Mouse (Mus musculus) ovary, postnatal 36 days (tissue): ENCODE data around the gene Sh3d19.

Experiments used
- DNase-seq: peaks from one replicate; pipeline ENCODE4 v3.0.0; 2022; ENCODE audit warnings: low spot score, mixed read lengths

Sh3d19 gene

DNA sequence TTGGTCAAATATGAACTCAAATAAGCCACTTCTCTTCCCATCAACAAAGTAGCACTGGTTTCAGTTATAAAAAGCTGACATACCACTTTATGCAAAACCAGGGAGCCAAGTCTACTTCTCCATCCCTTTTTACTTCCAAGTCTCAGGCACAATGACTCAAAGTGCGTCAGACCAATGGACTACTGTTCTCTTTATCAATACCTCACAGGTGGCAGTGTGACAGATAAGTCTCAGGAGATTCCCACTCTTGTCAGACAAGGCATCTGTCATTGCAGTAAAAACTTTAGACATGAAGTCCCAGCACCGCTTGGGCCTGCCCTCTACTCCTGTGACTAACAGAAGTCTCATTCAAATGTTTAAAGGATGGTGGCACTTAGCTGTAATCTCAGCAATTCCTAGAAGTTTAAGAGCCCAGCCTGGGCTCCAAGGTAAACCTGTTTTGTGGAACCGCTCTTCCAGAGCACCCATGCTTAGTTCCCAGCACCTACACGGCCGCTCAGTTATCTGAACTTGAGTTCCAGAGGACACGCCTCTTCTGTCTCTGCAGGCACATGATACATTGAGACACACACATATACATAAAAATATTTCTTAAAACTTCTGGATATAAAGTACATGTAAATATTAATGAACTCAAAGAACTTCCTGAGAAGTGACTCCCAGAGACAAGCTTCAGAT is 165.1 kb downstream of the Sh3d19 start:
- DNase-seq = no peak

DNA sequence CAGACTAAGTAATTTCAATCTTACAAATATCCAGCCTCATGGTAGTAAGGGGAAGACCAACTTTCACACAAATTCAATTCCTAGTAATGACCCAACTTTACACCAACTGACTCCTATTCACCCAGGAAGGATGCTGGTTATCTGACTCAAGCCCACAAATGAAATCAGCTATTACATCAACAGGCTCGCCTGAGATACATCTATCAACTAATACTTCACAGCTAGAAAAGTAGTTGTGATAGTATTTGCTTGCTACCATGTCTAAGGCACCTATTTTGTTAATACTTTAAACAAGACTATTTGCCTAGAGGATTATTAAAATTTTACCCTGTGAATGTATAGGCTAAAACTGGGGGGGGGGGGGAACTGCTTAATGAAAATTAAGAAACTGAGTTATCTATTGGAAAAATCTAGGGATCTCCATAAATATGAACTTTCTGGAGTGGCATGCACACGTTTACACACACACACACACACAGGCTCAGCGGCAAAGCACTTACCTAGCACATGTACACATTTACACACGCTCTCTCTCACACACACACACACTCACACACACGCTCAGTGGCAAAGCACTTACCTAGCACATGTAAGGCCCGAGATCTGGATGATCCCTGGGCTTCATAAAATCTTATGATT is 166.1 kb downstream of the Sh3d19 start:
- DNase-seq = no peak

DNA sequence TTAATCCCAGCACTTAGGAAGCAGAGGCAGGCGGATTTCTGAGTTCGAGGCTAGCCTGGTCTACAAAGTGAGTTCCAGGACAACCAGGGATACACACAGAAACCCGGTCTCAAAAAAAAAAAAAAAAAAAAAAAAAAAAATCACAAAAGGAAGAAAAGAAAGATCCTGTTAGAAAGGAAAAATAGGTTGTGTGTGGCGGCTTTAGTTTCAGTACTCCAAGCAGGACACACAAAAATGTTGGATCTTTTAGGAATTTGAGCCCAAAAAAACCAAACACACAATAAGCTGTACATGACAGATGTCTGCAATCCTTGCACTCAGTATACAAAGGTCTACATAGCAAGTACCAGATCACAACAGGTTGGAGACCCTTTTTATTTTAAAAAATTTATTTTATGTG is 168.8 kb downstream of the Sh3d19 start:
- no peak for DNase-seq

DNA sequence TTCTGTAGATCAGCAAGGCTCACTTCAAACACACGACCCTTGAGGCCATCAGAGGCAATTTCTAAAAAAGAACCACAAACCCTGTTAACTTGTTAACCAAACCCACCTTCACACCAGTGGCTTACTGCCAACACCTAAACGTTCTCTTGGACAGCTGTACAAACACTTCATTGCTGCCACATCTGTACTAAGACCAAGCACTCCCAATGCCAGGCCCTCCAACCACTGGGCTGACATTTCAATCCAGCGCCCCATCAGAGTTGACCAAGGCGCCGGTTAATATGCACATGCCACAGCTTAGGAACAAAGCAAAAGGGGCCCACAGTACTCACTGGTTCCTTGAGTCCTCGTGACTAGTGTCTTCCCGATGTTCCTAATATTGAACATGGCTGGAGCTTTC is 170.5 kb downstream of the Sh3d19 start:
- no peak for DNase-seq

DNA sequence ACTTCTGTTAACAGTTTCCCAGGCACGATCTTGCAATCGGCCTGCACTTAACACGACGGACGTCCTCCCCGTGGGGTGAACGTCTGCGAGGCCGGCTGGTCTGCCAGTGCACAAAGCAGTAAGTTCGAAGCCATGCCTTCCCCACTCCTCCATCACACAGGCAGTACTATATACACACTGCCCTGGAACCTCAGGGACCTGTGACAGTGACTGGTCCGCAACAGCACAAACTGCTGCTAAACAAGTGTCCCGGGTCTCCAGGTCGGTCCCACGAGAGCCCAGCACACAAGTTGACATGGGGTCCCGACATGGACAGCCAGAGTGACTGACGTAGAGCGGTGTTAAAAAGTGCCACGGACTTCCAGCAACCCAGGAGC is 171.0 kb downstream of the Sh3d19 start:
- no peak for DNase-seq

DNA sequence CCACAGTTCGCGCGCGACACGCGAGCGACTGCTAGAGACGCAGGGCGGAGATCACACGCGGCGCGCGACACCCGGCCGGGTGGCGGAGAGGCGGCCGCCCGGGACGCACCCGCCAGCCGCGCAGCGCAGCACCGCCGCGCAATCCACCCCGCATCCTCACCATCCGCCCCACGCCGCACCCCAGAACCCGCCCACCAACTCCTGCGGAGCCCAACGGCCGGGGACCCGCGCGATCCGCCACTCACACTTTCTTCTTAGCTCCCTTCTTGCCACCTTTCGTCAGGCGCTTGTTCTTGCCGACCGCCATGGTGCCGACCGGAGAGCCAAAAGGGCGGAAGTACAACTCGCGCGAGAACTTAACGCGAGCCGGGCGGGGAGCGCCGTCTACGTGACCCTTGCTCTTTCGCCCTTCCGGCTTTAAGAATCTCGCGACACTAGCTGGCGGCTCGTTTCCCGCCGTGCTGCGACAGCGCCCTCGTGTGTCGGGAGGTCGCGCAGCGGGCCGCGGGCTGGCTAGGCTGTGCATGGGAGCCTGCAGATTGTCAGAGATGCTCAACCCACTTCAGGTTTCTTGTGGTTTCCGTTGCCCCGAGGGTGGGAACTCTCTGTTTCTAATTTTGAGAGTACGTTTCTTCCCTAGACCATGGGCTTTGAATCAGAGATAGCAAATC is 171.5 kb downstream of the Sh3d19 start, which contains the start of gene Rps3a1:
TSS of gene Rps3a1 (minus strand) at position 440 of the 671 bp plus-strand sequence.
- peak; percentile 98 for DNase-seq

DNA sequence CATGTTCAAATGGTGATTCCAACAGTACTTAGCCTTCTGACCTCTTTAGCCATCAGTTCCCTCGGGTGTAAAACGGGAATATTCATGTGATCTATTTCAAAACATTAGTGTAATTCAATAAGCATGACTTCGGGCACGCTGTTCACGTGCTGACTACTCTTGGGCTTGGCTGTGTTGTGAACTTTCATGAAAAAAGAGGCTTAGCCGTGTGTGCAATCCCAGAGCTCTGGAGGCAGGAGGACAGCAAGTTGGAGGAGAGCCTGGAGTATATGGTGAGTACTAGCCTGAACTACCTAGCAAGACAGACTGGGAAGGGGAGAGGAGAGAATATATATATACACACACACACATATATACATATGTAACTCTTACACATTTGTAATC is 172.0 kb downstream of the Sh3d19 start:
- DNase-seq = no peak

DNA sequence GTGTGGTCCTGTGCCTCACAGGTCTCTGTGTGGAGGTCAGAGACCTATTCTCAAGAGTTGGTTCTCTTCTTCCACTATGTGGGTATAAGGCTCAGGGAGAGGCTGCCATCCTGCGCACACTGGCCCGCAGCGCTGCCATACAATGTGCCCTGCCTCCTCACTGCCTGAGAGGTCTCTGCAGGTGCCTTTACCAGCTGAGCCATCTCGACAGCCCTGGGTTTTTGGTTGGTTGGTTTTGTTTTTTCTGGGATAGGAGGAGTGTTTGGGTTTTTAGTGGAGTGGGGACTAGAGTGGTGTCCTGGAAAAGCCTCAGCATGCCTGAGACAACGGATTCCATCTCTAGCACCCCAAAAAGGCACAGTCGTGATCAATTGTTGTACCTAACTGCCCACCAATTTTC is 172.4 kb downstream of the Sh3d19 start:
- no peak for DNase-seq

DNA sequence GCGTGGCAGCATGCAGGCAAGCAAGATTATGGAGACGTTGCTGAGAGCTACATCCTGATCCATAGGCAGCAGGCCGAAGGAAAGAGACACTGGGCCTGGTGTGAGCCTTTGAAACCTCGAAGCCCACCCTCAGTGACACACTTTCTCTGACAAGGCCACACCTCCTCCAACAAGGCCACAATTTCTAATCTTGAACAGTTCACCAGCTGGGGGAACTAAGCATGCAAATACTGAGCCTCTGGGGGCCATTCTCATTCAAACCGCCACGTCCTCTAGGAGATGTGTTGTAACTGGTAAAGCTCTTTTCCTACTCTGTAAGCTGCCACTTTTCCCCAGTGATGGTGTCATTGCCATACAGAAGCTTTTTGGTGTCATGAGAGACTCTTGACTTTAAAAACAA is 178.2 kb downstream of the Sh3d19 start:
- DNase-seq = no peak

DNA sequence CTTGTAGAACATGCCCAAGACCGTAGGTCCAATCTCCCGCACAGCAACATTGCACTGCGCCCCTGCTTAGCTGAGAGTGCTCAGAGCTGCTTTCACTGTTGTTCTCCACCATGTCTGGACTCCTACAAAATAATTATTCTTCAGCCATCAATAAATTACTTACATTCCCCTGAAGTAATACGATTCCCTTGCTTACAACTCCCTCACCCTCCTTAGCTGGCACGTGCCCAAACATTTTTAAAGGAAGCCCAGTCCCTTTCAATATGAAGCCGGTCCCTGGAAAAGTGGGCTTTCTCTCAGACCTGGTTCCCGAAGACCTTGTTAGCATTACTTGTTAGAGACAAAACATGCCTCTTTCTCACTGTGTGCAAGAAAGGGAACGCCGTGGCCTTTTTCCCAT is 178.6 kb downstream of the Sh3d19 start:
- no peak for DNase-seq

DNA sequence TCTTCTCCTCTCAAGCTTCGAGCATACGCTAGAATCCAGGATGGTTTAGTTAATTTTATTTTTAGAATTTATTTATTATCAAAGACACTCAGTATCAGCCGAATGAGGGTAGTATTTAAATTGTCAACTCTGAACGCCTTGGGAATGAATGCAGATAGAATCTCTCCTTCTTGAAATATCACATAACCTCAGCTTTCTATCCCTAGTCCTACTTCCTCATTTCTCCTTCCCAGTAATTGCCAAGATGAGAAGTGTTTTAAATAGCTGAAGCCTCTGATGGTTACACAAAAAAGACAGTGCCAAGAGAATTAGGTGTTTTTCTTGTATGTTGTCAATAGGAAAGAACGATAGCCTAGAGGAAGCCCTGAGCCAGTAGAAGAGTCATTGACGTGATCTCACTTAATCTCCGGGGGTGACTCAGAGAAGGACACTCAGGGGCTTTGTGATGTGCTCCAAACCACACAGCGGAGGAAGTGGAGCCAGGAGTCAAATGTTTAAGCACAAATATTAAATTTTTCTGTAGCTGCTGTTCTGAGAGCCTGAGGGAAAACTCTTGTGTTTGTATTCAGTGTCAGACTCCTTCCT is 198.0 kb downstream of the Sh3d19 start:
- no peak for DNase-seq

DNA sequence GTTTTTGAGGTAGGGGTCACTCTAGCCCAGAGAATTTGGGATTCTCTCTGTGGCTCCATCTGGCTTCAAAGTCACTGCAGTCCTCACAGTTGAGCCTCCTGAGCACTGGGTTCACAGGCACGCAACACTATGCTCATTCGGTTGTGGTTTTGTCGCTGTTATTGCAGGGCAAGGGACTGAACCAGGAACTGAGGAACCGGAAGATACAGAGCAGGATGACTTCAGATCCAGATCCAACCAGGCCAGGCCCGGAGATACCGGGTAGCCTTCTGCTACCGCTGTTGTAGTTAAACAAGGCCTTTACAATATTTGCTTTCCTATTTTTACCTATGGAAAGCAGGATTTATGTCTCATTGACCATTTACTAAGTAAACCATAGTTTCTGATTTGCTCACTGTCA is 208.8 kb downstream of the Sh3d19 start:
- DNase-seq = no peak
